Mouse (Mus musculus) heart, postnatal 36 days (tissue): ENCODE measurements at regions not wholly inside any gene's neighbourhood (a gene's known extent, or its start where the extent isn't known, plus 50 kb on each side); places are given as distances from the start of the nearest gene placed in this dataset.
"Not testable (repeated sequence)": the region's sequence is repeated elsewhere in the genome, so short reads cannot be mapped to it uniquely, and the experiment has no call there.

Source experiments
- DNase-seq, 2 experiments: peaks; one replicate each; pipeline ENCODE4 v3.0.0; 2021 to 2022
- intact Hi-C: fragments of 180-260 bp; cut with DNase I; formaldehyde crosslinking; loops from one replicate; pipeline ENCODE4 v1.15.1; 2025

DNA sequence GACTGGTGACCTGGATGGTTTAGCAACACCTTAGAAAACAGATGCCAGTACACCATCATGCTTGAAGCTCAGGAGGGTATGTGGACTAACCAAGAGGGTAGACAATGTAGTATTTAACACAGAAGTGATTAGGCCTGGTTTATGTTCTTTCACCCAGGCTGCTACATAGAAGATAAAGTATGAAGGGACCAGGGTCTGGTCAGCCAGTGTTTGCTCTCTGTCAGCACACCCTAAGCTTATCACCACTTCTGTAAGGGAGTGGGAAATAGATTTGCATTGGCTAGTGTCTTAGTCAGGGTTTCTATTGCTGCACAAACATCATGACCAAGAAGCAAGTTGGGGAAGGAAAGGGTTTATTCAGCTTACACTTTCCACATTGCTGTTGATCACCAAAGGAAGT lies 133.9 kb upstream of the Tas2r119 start:
- intact Hi-C loops: no loop called here
- DNase-seq: no peak

DNA sequence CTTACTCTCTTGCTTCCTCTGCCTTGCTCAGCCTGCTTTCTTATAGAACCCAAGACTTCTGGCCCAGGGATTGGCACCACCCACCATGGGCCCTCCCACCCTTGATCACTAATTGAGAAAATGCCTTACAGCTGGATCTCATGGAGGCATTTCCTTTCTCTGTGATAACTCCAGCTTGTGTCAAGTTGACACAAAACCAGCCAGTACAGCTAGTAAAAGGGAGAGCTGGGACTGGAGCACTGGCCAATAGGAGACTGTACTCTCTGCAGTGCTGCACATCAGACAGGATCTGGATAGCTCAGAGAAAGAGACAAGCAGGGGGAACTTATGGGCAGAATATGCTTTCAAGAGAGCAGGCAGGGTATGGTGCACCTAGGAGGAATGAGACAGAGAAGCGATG lies 133.4 kb upstream of the Tas2r119 start:
- intact Hi-C loops, DNase-seq: not testable (repeated sequence)

- intact Hi-C loops: no loop called here
Measured at GRCm38 (mm10) chr15:32048836-32049235, 128.3 kb upstream of the Tas2r119 start.

GRCm38 (mm10) chr15:32061573-32061972 lies 115.5 kb upstream of the Tas2r119 start:
- intact Hi-C loops: no loop called here
- DNase-seq: no peak

More at GRCm38 (mm10) chr15:32048836-32049235, 128.3 kb upstream of the Tas2r119 start:
- no peak for DNase-seq

DNA sequence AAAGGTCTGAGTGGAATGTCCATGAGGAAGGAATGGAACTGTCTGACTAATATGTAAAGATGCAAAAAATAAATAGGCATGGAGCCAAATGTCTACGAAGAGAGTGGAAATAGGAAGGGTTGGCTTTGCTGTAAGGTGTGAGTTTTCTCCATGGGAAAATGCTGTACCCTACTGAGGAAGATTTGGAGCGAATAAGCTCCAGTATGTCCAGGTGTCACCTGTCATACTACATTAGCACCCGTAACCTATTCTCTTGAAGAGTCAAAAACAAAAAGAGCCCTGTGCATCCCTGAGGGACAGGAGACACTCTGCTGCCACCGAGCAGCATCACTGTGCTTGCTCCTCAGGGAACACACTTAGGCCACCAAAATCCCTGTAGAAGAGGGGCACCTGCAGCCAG lies 95.0 kb upstream of the Tas2r119 start:
- intact Hi-C loops: no loop called here

DNA sequence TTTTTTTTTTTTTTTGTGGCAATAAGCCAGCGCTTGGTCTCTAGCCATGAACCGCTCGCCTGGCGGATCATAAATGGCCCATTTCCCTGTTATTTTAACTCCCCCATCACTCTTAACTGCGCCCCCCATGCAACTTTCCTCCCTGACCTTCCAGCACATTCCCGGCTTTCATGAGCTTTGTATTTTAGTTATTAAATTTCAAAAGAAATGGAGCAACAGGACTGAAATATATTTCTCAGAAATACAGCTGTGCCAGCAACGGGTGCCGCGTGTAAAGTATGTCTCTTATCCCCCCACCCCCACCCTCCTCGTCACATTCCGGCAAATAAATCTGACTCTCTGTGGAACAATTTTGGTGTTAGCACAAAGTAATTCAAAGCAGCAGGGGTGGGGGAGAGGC lies 83.2 kb upstream of the Tas2r119 start:
- intact Hi-C loops: no loop called here
- no peak for DNase-seq

More for the DNA sequence above, 95.0 kb upstream of the Tas2r119 start:
- no peak for DNase-seq

- DNase-seq: no peak
- intact Hi-C loops: no loop called here
Measured at GRCm38 (mm10) chr15:32095554-32095953, 81.5 kb upstream of the Tas2r119 start.

- no peak for DNase-seq
- intact Hi-C loops: no loop called here
Measured at GRCm38 (mm10) chr15:32110659-32111058, 66.4 kb upstream of the Tas2r119 start.
